Mouse (Mus musculus): ENCODE results near the gene P2ry6. TPM values are rescaled to one million over a fixed set of nuclear protein-coding genes. Genes with fewer than 3 reads are reported as not detected.

P2ry6 gene
- polyA plus RNA-seq, 1 experiment from 2014 or later: 2.6 TPM

- Histone ChIP-seq H3K27ac (ENCODE audit: poor library complexity, severe bottlenecking) (no peak overlapping the region), H3K9me3 (replicated peaks) (no peaks in the 10 kb centered on the region), H3K4me2 (no peak overlapping the region), H3K36me3 (peaks cover 5% of the 10 kb centered on the region), H3K27me3 (replicated peaks) (no peaks in the 10 kb centered on the region), H3K4me3 (no peak overlapping the region), H3K9ac (no peak overlapping the region), H3K4me1 (replicated peaks) (peaks cover 44% of the 10 kb centered on the region)
- no peak for ATAC-seq (ENCODE audit: insufficient number of reproducible peaks, low FRiP score)
- 80% methylated on average over 5 of the region's 5 CpGs for WGBS
These were observed 69.8 kb downstream of the P2ry6 start for GRCm38 (mm10) chr7:100904612-100905011.

DNA sequence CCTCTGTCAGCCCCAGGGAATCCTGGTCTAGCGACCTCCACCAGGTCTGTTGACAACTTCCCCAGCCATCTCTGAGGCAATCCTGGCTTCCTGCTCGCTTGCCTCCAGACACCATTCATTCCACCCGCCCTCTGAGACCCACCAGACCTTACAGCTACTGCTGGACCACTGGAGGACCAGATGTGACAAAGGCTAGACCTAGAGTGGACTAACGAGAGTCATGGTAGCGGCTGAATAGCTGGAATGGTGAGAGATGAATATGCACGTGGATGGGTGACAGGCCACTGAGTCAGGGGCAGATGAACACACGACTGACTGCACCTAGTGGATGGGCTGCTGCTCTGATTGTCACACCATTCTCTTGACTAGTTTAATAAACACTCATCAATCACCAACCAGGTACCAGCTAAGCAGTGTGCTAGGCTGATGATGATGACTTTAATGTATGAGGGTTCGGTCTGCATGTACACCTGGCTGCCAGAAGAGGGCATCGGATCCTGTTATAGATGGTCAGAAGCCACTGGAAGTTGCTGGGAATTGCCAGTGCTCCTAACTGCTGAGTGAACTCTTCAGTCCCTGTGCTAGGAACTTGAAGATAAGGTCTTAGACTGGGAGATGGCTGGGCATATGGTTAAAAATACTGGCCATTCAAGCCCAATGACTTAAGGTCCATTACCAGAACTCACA lies 71.9 kb downstream of the P2ry6 start:
- Histone ChIP-seq H3K9ac (no peak overlapping the region), H3K27me3 (replicated peaks) (no peaks in the 10 kb centered on the region), H3K9me3 (replicated peaks) (no peaks in the 10 kb centered on the region), H3K27ac (ENCODE audit: poor library complexity, severe bottlenecking) (no peak overlapping the region), H3K4me2 (no peak overlapping the region), H3K36me3 (peaks cover 8% of the 10 kb centered on the region), H3K4me3 (no peak overlapping the region), H3K4me1 (replicated peaks) (peaks cover 28% of the 10 kb centered on the region)
- no peak for ATAC-seq (ENCODE audit: insufficient number of reproducible peaks, low FRiP score)
- 78% methylated on average over 9 of the region's 9 CpGs for WGBS

- Histone ChIP-seq H3K4me1 (replicated peaks) (peaks cover 36% of the 10 kb centered on the region), H3K27me3 (replicated peaks) (no peaks in the 10 kb centered on the region), H3K36me3 (peaks cover 9% of the 10 kb centered on the region), H3K9me3 (replicated peaks) (no peaks in the 10 kb centered on the region), H3K27ac (ENCODE audit: poor library complexity, severe bottlenecking) (no peak overlapping the region), H3K4me2 (no peak overlapping the region), H3K4me3 (no peak overlapping the region), H3K9ac (no peak overlapping the region)
- WGBS: 66% methylated on average over 5 of the region's 5 CpGs
- no peak for ATAC-seq (ENCODE audit: insufficient number of reproducible peaks, low FRiP score)
These were observed 76.6 kb downstream of the P2ry6 start for GRCm38 (mm10) chr7:100897828-100898227.

- H3K27ac ChIP-seq (ENCODE audit: poor library complexity, severe bottlenecking): no peak overlapping the region
- peak overlapping the region; percentile 64 for H3K4me3 ChIP-seq
- peak overlapping the region; percentile 99 for H3K4me2 ChIP-seq
- H3K27me3 ChIP-seq (replicated peaks): no peaks in the 10 kb centered on the region
- H3K9me3 ChIP-seq (replicated peaks): no peaks in the 10 kb centered on the region
- H3K9ac ChIP-seq: peak overlapping the region; percentile 85
- ATAC-seq (ENCODE audit: insufficient number of reproducible peaks, low FRiP score): no peak
- H3K36me3 ChIP-seq: peaks cover 14% of the 10 kb centered on the region
- 3% methylated on average over 12 of the region's 12 CpGs for WGBS
- peaks cover 45% of the 10 kb centered on the region for H3K4me1 ChIP-seq (replicated peaks)
These were observed 79.6 kb downstream of the P2ry6 start for GRCm38 (mm10) chr7:100894833-100895226.

- 0 out of 2 replicates have a peak overlapping the region, but pooled peaks have one; percentile 23 for H3K27ac ChIP-seq (ENCODE audit: poor library complexity, severe bottlenecking)
- H3K9me3 ChIP-seq (replicated peaks): no peaks in the 10 kb centered on the region
- peak overlapping the region; percentile 64 for H3K4me3 ChIP-seq
- H3K4me2 ChIP-seq: peak overlapping the region; percentile 99
- peak; percentile 51 for ATAC-seq (ENCODE audit: insufficient number of reproducible peaks, low FRiP score)
- H3K4me1 ChIP-seq (replicated peaks): peaks cover 45% of the 10 kb centered on the region
- peaks cover 20% of the 10 kb centered on the region for H3K36me3 ChIP-seq
- H3K9ac ChIP-seq: peak overlapping the region; percentile 85
- WGBS: 4% methylated on average over 53 of the region's 53 CpGs
- H3K27me3 ChIP-seq (replicated peaks): no peaks in the 10 kb centered on the region
These were observed 80.2 kb downstream of the P2ry6 start for GRCm38 (mm10) chr7:100894057-100894832.

- ATAC-seq (ENCODE audit: insufficient number of reproducible peaks, low FRiP score): peak; percentile 48; the same call in 1 of the 2 replicates
These were observed 81.0 kb downstream of the P2ry6 start for GRCm38 (mm10) chr7:100893249-100894056.

More at GRCm38 (mm10) chr7:100893249-100894056, 81.0 kb downstream of the P2ry6 start:
- peak overlapping the region; percentile 24 for H3K27ac ChIP-seq (ENCODE audit: poor library complexity, severe bottlenecking)
- H3K4me3 ChIP-seq: no peak overlapping the region
- peaks cover 28% of the 10 kb centered on the region for H3K36me3 ChIP-seq
- 46% methylated on average over 20 of the region's 20 CpGs for WGBS
- H3K4me1 ChIP-seq (replicated peaks): peaks cover 45% of the 10 kb centered on the region
- H3K27me3 ChIP-seq (replicated peaks): no peaks in the 10 kb centered on the region
- peak overlapping the region; percentile 99 for H3K4me2 ChIP-seq
- H3K9me3 ChIP-seq (replicated peaks): no peaks in the 10 kb centered on the region
- peak overlapping the region; percentile 85; the same call in 1 of the 2 replicates for H3K9ac ChIP-seq

Other genes starting within 250 kb of the P2ry6 start
- gene Relt, start 111.2 kb downstream of the P2ry6 start, polyA plus RNA-seq (2016; fragmentation: Nextera tagmentation; extraction: Ambion mirVana): 4.1 TPM in 2 replicates
- 8.7 and 10.6 TPM in 2 replicates for gene Arhgef17, start 42.5 kb downstream of the P2ry6 start, polyA plus RNA-seq (2016; fragmentation: Nextera tagmentation; extraction: Ambion mirVana)
- gene P2ry2, start 38.2 kb upstream of the P2ry6 start, polyA plus RNA-seq (2016; fragmentation: Nextera tagmentation; extraction: Ambion mirVana): 1.1 and 1.2 TPM in 2 replicates
- 18.4 and 18.7 TPM in 2 replicates for gene Fchsd2, start 118.2 kb upstream of the P2ry6 start, polyA plus RNA-seq (2016; fragmentation: Nextera tagmentation; extraction: Ambion mirVana)